Mouse (Mus musculus) urinary bladder, adult 2 months (tissue): ENCODE measurements around the gene Jph3. TPM values are rescaled to one million over a fixed set of nuclear protein-coding genes. Genes with fewer than 3 reads are reported as not detected.

Experiments used
- DNase-seq: peaks from one replicate; pipeline ENCODE4 v3.0.0; 2022; ENCODE audit warnings: low spot score
- polyA plus RNA-seq: library from polyadenylated mRNA; depleted of rRNA; stranded (reverse); fragments of >200 nt; gene quantifications from 2 replicates; pipeline ENCODE4 v1.2.3, GENCODE M21; 2012

The Jph3 gene
- polyA plus RNA-seq, 1 experiment, result 0.08 TPM

DNA sequence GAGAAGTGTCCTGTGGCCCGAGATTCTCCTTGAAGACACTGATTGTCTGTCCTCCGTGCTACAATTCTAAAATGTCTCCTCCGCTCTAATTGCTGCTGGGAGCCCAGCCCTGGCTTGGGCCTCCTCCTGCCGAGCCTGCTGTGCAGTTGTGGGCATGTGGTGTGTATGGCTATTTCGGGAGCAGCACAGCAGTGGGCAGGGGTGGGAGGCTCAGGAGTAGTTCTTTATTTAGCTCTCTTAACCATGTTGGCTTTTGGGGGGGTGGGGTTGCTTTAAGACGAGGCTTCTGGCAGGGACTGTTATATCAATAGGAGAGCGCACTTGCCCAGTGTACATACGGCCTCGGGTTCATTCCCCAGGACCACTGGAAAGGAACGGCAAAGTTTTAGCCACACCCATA is 57.1 kb downstream of the Jph3 start:
- no peak for DNase-seq

DNA sequence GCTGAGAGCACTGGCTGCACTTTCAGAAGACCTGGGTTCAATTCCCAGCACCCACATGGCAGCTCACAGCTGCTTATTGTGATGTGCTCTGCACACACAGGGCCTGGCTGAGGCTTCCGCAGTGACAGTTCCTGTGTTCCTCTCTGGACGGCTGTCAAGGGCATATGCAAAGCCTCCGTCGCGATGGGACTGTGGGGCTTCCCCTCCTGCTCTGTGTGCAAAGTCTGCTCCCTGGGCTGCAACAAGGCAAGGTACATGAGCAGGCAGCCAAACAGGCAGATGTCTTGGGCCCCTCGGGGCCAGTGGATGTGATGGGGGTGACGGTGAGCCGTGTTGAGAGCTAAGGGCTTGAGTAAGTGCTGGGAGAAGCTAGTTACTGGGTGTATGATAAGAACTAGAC is 59.4 kb downstream of the Jph3 start:
- DNase-seq, result no peak

DNA sequence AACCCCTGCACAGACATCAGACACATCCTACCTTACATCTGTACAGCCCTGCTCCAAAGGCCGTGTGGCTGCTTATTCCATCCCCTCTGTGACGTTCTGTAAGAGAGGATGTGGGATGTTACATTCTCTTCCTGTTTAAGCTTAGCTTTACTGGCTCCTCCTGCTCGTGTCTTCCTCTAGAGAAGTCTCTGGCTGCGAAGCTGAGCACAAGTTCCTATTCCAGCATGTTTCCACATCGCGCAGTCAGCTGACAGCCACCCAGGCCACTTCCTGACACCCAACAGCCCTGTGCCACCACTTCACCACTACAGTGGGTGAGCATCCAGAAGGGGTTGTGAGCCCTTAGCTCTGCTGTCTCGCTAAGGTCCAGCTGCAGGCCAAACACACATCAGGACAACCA is 62.7 kb downstream of the Jph3 start:
- no peak for DNase-seq

DNA sequence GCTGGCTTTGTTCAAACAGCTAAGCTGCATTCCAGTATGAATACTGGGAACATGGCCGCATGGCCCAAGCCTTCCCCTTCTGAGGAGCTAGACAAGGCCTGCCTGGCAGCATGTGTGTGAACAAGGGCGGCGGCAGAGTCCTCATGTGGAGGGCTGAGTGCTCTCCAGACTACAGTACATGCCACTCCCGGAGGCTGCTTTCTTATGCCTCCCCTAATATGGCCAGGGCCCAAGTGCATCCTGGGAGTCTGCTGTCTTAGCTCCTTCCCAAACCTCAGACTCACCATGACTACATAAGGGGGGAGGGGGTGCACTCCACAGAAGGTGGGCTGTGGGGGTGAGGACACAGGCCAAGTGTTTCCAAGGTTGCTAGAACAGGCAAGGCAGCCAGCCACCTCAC is 63.2 kb downstream of the Jph3 start:
- no peak for DNase-seq

DNA sequence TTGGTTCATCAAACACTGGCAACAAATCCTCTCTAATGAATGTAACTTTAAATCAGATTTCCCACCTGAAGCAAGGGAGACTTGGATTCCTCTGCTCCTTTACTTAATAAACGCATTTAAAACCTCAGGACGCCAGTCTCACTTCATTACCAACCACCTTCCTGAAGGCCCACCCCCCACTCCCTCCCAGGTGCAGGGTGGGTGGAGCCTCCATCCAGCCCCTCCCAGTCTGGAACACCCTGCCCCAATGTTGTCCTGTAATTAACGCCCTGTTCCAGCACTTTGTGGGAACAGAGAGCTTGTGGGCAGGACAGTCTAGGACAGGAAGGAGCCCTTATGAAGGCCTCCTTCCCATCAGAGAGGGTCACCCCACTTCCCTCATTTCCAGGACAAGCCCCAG is 64.7 kb downstream of the Jph3 start:
- DNase-seq, result no peak

DNA sequence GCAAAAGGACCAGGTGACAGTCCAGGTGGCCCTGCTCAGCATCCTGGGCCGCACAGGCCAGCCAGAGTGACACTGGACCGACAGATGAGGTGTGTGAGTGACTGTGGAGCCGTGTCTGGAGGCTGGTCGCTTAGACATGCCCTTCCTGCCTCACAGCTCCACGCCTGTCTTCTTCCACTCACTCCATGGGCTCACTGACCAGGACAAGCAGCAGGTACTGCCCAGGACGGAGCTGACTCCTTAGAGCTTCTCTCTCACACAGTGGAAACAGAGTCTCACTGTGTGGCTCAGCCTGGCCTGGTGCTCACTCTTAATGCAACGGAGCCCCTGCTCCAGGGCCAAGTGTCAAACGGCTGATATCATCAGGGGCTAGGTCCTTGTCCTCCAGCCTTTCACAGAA is 66.0 kb downstream of the Jph3 start:
- no peak for DNase-seq

DNA sequence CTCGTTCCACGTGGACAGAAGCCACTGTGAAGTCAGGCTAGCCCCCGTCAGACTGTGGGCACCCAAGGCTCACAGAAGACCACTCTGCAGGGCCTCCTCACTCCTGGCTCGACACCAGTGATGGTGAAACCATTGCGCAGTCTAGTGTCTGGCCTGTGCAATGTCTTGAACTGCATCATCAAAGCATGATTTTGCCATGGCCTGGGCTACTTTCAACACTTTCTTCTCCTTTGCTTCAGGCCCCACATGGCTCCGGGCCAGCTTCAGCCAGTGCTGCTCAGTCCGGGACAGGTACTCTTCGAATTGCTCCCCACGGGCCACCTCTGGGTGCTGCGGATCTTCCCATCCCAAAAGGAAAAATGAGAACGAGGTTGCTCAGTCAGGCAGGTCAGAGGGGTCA is 67.0 kb downstream of the Jph3 start:
- DNase-seq, result no peak

DNA sequence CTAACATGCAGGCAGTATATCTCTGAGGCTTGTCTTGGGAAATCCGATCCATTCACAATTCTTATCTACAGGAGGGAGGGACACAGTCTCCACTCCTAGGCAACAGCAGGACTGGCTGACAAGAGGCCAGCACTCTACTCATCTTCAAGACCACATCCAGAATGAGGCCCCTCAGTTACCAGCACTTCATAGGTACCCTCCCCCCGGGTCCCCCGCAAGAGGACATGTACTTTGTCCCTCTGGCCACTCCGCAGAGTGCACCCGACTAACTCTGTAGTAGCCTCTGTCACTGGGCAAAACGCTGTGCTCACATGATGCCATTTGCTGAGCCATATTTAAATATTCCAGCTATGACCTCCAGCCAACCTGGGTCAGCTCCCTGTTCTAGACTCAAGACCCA is 69.0 kb downstream of the Jph3 start:
- no peak for DNase-seq

DNA sequence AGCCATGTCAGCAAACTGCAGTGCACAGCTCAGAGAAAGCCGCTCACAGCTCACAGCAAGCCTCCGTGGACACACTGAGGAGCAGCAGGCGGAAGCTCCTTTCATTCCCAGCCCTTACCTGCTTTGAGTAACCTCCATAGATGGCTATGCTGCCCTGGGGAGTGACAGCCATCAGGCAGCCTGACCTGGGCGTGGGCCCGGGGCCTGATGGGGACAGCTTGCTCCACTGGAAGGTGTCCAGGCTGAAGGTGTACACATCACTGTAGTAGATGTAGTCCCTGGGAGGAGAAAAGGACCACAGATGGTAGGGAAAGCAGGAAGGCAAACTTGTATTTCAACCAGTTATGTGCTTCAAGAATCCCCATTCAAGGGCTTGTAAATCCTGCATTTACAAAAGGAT is 75.4 kb downstream of the Jph3 start:
- no peak for DNase-seq

DNA sequence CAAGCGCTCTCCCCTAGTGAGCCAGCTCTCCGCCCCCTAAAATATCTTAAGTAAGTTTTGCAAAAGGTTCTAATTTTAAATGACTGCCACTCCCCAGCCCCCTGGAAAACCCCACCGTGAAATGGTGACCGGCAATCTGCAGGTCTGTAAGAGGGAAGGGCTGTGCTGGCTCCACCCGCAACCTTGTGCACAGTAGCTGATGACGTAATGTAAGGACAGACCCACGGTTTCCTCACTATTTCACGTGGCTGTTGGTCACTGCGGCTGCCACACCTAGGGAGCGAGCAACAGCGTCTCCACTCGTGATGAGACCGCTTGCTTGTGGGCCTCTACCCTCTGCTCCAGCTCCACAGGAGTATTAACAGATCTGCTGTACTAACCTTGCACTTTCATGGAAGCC is 76.7 kb downstream of the Jph3 start:
- no peak for DNase-seq

DNA sequence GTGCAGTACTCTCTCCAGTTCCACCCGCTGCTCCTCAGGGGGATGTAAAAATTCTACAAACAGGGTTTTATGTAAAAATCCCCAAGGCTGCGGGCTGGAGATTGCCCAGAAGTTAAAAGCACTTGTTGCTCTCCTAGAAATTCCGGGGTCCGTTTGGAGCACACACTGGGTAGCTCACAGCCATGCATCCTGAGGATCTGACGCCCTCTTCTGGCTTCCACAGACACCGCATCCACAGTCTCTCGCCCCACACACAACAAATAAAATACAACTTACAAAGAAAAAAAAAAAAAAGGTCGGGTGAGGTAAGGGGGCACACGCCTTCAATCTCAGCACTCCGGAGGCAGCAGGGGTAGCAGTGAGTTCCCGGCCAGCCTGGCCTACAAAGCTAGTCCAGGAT is 78.6 kb downstream of the Jph3 start:
- DNase-seq, result no peak

DNA sequence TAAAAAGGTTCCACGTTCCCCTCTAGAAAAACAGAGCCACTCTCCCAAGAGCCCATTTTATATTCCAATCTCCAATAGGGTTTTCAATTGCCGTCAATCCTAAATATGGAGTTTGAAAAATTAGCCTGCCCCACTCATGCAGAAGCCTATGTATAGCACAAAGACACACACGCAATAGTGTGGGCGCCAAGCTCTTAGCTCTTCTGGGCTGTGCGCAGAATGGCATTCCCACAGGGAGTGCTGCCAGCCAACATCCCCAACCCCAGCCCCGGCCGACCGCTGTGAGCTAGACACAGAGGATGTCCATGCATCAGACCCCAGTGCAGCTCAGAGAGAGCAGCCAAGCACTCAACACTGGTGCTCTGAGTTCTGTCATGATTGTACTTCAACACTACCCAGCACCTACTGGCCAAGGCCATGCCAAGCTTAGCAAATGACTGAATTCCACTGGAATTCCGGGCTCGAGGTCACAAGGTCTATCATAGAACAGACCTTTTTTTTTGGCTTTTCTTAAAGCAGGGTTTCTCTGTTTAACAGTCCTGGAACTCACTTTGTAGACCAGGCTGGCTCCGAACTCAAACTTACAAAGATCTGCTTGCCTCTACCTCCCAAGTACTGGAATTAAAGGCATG is 80.2 kb downstream of the Jph3 start:
- no peak for DNase-seq

DNA sequence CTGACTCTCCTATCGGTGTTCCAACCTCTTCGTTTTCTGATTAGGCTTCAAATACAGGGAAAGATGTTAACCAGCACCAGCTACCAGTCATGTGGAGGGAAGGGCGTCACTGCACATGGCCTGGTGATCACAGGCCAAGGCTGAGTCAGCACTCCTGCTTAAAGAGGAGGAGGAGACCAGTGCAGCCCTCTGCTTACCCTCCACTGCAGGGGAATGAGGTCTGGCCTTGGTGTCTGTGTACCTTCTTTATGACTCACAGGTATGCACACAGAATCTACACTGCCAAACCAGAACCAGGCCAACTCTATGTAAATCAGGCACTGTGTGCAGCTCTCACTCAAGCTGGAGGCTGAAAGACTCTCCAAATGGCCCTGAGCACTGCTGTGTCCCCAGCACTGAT is 82.1 kb downstream of the Jph3 start:
- DNase-seq, result no peak

DNA sequence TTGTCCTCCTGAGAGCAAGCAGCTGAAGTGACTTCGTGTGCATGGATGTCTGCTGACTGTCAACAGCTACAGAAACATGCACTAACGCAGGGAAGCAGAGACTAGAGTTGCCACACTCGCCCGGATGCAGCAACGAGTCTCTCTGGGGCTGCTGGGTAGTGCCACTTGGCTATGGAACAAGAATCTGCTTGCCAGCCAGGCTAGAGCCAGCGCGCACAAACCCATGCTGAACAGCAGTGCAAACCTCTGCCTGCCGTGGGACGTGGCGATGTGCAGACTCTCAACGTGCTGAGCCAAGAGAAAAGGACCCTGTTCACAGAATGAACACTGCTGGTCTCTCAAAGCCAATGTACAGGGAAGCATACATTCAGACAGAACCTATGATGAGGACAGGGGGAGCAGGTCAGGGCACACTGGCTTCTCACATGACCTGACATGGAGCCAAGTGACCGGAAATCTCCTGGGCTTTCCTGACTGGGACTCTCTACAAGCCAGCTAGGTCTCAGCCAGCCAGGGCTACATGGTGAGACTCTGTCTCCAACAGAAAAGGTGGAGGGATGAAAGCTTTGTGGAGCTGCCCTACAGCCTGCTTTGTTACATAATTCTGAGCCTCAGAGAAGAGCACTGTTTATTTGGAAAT is 82.6 kb downstream of the Jph3 start:
- DNase-seq, result no peak

DNA sequence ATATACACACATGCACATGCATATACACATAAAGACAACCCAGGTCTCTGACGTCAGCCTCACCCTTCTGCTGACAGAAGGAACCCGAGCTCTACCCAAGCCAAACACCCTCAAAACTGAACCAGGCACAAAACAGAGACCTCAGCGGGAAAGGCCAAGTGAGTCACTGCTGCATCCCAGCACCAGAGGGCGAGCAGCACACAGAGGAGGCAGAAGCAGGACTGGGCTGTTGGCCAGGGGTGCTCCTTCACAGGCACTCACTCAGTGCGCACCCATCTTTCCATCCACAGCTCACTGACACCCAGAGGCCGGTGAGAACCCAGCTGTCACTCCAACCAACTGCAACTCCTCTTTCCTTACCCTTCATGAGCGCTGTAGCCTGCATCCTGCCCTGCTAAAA is 88.8 kb downstream of the Jph3 start:
- no peak for DNase-seq

DNA sequence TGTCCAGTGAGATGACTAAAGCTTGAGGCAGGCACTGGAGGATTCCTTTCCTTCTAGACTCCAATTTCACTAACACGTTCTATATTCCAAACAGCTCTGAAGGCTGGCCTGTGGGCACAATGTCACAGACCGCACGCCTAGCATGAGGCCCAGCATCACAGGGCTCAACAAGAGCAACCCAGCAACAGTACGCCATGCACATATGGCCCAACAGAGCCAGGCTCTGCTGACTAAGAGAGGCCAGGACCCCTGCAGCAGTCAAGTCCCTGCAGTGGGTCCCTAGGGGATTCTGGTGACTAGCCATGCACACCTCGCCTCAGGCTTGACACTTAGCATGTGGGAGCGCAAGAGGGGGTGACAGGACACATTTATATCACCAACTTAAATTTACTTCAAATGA is 91.4 kb downstream of the Jph3 start:
- no peak for DNase-seq

DNA sequence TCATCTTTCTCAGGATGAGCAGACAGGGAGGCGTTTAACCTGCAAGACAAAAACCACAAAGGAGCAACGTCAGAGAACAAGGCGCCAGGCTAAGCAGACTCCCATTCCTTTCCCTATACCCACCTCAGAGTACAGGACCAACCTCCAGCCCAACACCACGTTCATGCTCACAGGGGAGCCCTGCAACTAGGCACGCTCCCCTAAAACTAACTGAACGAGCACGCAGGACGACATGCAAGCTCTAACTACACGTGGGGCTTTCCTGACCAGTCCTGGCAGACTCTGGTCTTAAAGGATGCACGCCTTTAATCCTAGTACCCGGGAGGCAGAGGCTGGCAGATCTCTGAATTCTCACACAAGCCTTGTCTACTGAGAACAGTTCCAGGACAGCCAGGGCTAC is 91.9 kb downstream of the Jph3 start:
- DNase-seq, result no peak

DNA sequence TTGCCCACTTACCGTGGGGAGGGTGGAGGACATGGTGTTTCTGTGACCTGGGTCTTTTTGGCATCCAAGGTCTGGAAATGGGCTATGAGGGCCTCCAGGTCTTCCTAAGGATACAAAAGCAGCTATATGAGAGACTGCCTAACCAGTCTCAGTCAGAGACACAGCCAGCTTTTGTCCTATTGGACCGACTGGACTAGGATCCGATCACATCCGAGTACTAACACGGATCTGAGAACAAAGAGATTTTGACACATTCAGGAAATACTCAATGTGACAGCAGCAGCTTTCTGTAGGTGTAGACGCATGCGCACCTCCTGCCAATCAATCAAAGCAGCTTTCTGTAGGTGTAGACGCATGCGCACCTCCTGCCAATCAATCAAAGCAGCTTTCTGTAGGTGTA is 92.3 kb downstream of the Jph3 start:
- DNase-seq, result no peak

DNA sequence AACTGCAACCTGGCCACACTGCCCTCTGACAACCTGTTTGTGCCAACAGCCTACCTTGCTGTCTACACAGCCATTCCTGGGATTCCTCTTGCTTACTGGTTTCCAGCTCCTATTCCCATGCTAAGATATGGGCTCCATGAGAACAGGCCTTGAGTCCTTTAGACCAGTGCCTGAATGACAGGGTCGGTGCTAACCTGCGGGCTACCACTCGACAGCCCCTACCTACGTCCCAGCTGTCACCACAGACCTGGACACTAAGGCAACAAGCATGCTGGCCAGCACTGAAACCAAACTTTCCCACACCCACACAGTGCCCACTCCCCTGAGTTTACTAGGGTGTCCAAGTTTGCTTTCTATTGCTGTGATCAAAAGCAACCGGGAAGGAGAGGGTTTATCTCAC is 98.3 kb downstream of the Jph3 start:
- no peak for DNase-seq

DNA sequence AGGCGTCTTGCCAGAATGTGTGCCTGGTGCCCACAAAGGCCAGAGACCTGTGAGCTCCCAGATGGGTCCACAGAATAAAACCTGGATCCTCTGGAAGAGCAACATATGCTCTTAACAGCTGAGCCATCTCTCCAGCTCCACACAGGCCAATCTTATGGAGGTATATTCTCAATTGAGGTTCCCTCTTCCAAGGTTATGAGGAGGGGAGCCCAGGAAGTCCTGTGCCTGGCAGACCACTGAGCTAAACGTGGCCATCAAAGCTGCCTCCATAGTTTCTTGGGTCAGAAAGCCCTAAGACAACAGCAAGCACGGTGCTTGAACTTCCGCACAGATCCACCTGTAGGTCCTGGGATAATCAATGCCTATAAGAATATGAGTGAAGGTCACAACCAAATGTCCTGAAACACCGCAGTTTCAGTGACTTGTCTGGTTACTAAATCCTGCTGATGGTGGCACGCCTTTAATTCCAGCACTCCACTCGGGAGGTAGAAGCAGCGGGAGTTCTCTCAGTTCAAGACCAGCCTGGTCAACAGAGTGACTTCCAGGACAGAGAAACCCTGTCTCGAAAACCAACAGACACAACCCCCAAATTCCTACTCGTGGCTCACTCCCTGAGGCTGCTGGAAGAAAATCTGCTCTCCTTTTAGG is 99.1 kb downstream of the Jph3 start:
- DNase-seq, result no peak

DNA sequence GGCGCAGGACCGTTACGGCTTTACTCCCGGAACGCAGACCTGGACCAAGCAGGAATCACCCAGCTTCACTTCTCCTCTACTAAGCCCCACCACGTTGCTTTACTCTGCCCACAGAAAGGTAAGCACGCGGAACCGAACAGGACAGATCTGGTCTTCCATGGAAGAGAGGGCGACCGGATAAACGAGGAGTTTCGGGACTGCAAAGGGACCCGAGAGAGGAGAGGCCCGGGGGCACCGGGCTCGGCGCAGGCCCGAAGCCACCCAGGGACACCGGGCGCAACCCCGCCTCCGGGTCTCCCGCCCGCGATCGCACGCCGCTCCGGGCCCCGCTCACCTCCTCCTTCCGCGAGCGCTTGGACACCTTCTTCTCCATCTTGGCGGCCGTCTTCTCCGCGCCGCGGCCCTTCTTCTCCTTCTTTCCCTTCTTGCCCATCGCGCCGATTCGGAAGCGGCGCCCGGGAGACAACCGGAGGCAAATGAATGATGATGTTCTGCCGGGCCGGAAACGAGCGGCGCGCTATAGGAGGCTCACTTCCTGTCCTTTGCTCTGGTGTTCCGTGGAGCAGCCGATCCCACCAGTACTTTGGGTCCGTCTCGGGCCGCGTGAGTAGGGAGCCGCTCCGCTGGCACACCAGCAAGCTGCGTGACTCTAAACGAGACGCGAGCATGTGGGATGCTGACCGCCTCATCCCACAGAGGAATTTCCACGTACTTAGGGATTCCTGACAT is 99.8 kb downstream of the Jph3 start, which contains the start of gene Klhdc4:
TSS of gene Klhdc4 (minus strand) at position 522 of the 729 bp plus-strand sequence.
- DNase-seq, result peak; percentile 77

DNA sequence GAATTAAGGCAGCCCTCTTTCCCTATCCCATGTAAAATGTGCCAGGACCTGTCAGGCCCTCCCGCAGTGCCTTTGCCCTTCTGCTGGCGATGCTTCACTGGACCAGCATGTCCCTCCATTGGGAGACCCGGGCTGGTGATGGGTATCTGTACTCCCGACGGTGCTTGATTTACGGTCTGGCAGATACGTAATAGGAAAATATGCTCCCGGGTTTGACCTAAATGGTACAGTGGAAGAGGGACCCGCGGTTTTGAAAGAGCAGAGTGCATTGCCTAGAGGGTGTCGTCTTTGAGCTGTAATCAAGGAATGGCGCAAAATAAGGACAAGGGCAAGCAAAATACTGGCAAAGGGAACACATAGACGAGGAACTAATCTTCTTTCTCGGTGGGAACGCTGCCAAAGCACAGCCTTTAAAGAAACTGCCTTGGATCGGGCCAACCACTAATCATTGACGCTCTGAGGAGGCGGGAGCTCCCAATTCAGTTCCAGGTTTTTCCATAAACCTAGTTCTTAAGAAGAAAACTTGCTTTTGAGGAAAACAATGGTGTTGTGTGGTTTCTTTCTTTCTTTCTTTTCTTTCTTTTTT is 100.4 kb downstream of the Jph3 start:
- no peak for DNase-seq
